Mouse (Mus musculus): ENCODE data around the gene Disc1. TPM values are rescaled to one million over a fixed set of nuclear protein-coding genes. Genes with fewer than 3 reads are reported as not detected.

Gene Disc1
- total and polyA plus RNA-seq, 3 experiments: 0.75 to 2.2 TPM; not detected in 1

DNA sequence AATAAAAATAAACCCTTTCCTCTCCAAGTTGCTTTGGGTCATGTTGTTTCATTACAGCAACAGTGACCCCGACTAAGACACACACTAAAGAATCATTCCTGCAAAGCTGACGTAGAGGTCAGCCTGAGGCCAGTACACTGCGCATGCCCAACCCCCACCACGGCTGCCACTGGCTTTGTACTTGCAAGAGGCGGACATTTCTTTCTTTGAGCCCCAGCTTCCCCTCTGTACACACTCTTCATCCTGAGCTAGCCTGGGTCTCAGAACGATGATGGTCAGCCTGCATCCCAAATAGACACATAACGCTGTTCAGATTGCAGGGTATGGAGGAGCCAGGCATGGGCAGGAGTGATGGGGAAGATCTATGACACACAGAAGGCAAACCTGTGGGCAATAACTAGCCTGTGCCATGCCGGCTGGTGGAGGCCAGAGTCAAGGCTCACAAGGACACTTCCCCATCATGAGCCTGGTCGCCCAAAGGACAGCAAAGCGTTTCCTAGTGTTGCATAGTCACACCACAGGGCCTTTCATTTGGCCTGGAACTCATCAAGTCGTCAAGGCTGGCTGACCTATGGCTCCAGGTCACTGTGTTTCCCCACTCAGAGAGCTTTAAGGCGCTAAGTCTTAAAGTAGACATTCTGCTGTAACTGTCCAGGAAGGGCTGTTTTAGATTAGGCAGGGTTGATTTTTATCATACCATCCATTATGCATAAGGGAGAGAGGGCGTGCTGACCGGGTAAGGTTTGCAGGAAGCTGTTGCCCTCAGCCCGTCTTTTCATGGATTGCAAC, 13.2 kb upstream of the Disc1 start:
- Histone ChIP-seq H3K79me2 (ENCODE audit: control insufficient read depth, insufficient read depth, low read length, poor library complexity) (no peaks in the 10 kb centered on the region), H3K27me3 (ENCODE audit: control insufficient read depth in 1 of 2, insufficient read depth in 2 of 2, low read length in 2 of 2) (no peaks in the 10 kb centered on the region), H3K9me3 (replicated peaks; ENCODE audit: insufficient read depth, low read length) (no peaks in the 10 kb centered on the region), H3K36me3 (ENCODE audit: control insufficient read depth in 1 of 2, insufficient read depth in 2 of 2, low read length in 2 of 2) (peaks cover 0 to 2% of the 10 kb centered on the region in 2 experiments; a peak in 1 of 4 replicates), H3K9ac (ENCODE audit: control insufficient read depth, low read depth, low read length, poor library complexity, severe bottlenecking) (no peak overlapping the region), H3K27ac (ENCODE audit: control insufficient read depth, low read depth, low read length) (no peak overlapping the region), H3K4me1 (ENCODE audit: control insufficient read depth in 1 of 2, insufficient read depth in 2 of 2, low read length in 2 of 2) (no peaks in the 10 kb centered on the region), H3K4me3 (ENCODE audit: control insufficient read depth in 1 of 2, insufficient read depth in 1 of 2, low read depth in 2 of 2, low read length in 2 of 2) (no peak overlapping the region)
- DNase-seq (ENCODE audit: low read depth, low spot score): no peak
- TF ChIP-seq JUND (IDR thresholded peaks at IDR 0.05; ENCODE audit: low read depth, low read length) (no peak), TBP (IDR thresholded peaks at IDR 0.05; ENCODE audit: low read depth, low read length) (no peak), NELFE (IDR thresholded peaks at IDR 0.05; ENCODE audit: low read depth, low read length) (no peak), BHLHE40 (IDR thresholded peaks at IDR 0.05; ENCODE audit: borderline replicate concordance, low read depth, low read length) (no peak), ELF1 (IDR thresholded peaks at IDR 0.05; ENCODE audit: low read depth, low read length) (no peak), ZKSCAN1 (IDR thresholded peaks at IDR 0.05; ENCODE audit: low read depth, low read length) (no peak), RAD21 (IDR thresholded peaks at IDR 0.05; ENCODE audit: low read depth, low read length) (no peak), ZNF384 (IDR thresholded peaks at IDR 0.05; ENCODE audit: low read depth, low read length) (no peak), E2F4 (IDR thresholded peaks at IDR 0.05; ENCODE audit: borderline replicate concordance, low read depth, low read length) (no peak), POLR2AphosphoS5 (IDR thresholded peaks at IDR 0.05; ENCODE audit: borderline replicate concordance, low read depth, low read length) (no peak), HCFC1 (IDR thresholded peaks at IDR 0.05; ENCODE audit: low read depth, low read length) (no peak), MAFK (IDR thresholded peaks at IDR 0.05; ENCODE audit: borderline replicate concordance, low read depth, low read length) (no peak), SMC3 (IDR thresholded peaks at IDR 0.05; ENCODE audit: low read depth, low read length) (no peak), CHD1 (IDR thresholded peaks at IDR 0.05; ENCODE audit: low read depth, low read length) (no peak), MAZ (IDR thresholded peaks at IDR 0.05; ENCODE audit: low read depth, low read length) (no peak), ZC3H11A (IDR thresholded peaks at IDR 0.05; ENCODE audit: low read depth, low read length) (no peak), NRF1 (IDR thresholded peaks at IDR 0.05; ENCODE audit: insufficient read depth, low read depth, low read length, poor library complexity, severe bottlenecking) (no peak), POLR2AphosphoS2 (IDR thresholded peaks at IDR 0.05; ENCODE audit: low read length) (no peak), USF2 (IDR thresholded peaks at IDR 0.05; ENCODE audit: borderline replicate concordance in 1 of 2, insufficient read depth in 1 of 2, low read depth in 1 of 2, low read length in 2 of 2) (no peak), GABPA (IDR thresholded peaks at IDR 0.05; ENCODE audit: low read depth, low read length) (no peak)
